Mouse (Mus musculus) MEL (cell line): ENCODE results near the gene Nkx2-3.

ENCODE experiments used
- BHLHE40 ChIP-seq: IDR thresholded peaks from 2 replicates; pipeline ENCODE4 v1.6.1; 2012; ENCODE audit warnings: low read depth, mild to moderate bottlenecking, inconsistent platforms, low read length, improper control_type of control experiment, borderline replicate concordance
- CHD2 ChIP-seq: IDR thresholded peaks from 2 replicates; pipeline ENCODE4 v1.6.1; 2011; ENCODE audit warnings: low read length, improper control_type of control experiment
- CTCF ChIP-seq, 3 experiments: IDR thresholded peaks in 2 of 3; conservative IDR thresholded peaks in 1 of 3; 2 replicates each; pipeline ENCODE4 v1.5.1; 2011 to 2012; ENCODE audit warnings: low read length in 3 of 3, low read depth in 2 of 3, mild to moderate bottlenecking in 2 of 3, improper control_type of control experiment in 1 of 3, inconsistent platforms in 1 of 3, mixed read lengths in 1 of 3, moderate library complexity in 1 of 3; ENCODE audit not compliant: control insufficient read depth in 1 of 3, insufficient read depth in 1 of 3, poor library complexity in 1 of 3, severe bottlenecking in 1 of 3
- EP300 ChIP-seq, 2 experiments: IDR thresholded peaks; 2 replicates each; pipeline ENCODE4 v1.6.1; 2011; ENCODE audit warnings: improper control_type of control experiment in 2 of 2, low read length in 2 of 2, low read depth in 1 of 2, mild to moderate bottlenecking in 1 of 2
- GABPA ChIP-seq: IDR thresholded peaks from 2 replicates; pipeline ENCODE4 v1.6.1; 2012; ENCODE audit warnings: low read depth, mild to moderate bottlenecking, inconsistent platforms, low read length, improper control_type of control experiment, moderate library complexity
- HCFC1 ChIP-seq: IDR thresholded peaks from 2 replicates; pipeline ENCODE4 v1.6.1; 2012; ENCODE audit warnings: low read depth, mild to moderate bottlenecking, inconsistent platforms, low read length, improper control_type of control experiment, moderate library complexity
- JUND ChIP-seq: IDR thresholded peaks from 2 replicates; pipeline ENCODE4 v1.6.1; 2011; ENCODE audit warnings: low read depth, mild to moderate bottlenecking, improper control_type of control experiment, low read length
- POLR2A ChIP-seq, 2 experiments: IDR thresholded peaks; 2 replicates each; pipeline ENCODE4 v1.6.1; 2011 to 2012; ENCODE audit warnings: low read length in 2 of 2, mild to moderate bottlenecking in 2 of 2, control low read depth in 1 of 2, improper control_type of control experiment in 1 of 2, low read depth in 1 of 2, moderate library complexity in 1 of 2; ENCODE audit not compliant: control insufficient read depth in 1 of 2, insufficient read depth in 1 of 2, poor library complexity in 1 of 2
- TBP ChIP-seq: IDR thresholded peaks from 2 replicates; pipeline ENCODE4 v1.8.0; 2011; ENCODE audit warnings: low read depth, low read length, improper control_type of control experiment
- ZNF384 ChIP-seq: IDR thresholded peaks from 2 replicates; pipeline ENCODE4 v1.6.1; 2012; ENCODE audit warnings: low read depth, mild to moderate bottlenecking, inconsistent platforms, low read length, improper control_type of control experiment

GRCm38 (mm10) chr19:43610341-43610848 is 1.7 kb upstream of the Nkx2-3 start:
- no peak for TF ChIP-seq ZNF384
- no peak for TF ChIP-seq GABPA
- TF ChIP-seq CTCF (IDR thresholded peaks at IDR 0.05 in 2 of 3, conservative IDR thresholded peaks at IDR 0.05 in 1 of 3; ENCODE audit: control insufficient read depth in 1 of 3, insufficient read depth in 1 of 3, low read depth in 2 of 3, low read length in 3 of 3, poor library complexity in 1 of 3, severe bottlenecking in 1 of 3), result no peak
- TF ChIP-seq JUND, result no peak
- no peak for TF ChIP-seq BHLHE40
- no peak for TF ChIP-seq POLR2A (IDR thresholded peaks at IDR 0.05; ENCODE audit: control insufficient read depth in 1 of 2, insufficient read depth in 1 of 2, low read depth in 1 of 2, low read length in 2 of 2, poor library complexity in 1 of 2)
- TF ChIP-seq EP300 (IDR thresholded peaks at IDR 0.05; ENCODE audit: low read depth in 1 of 2, low read length in 2 of 2), result no peak
- no peak for TF ChIP-seq HCFC1
- no peak for TF ChIP-seq CHD2
- no peak for TF ChIP-seq TBP
